Mouse (Mus musculus) heart, embryonic 16.5 days (tissue): ENCODE results near the gene Olfr624. TPM values are rescaled to one million over a fixed set of nuclear protein-coding genes. Genes with fewer than 3 reads are reported as not detected.
"Not testable (repeated sequence)": the region's sequence is repeated elsewhere in the genome, so short reads cannot be mapped to it uniquely, and the experiment has no call there.

Experiments
- ATAC-seq: fragments of 200-750 bp; cut with Nextera tagmentation; replicated peaks from 2 replicates; pipeline ENCODE4 v1.8.0; 2017; ENCODE audit warnings: moderate number of reproducible peaks; ENCODE audit not compliant: insufficient read depth, low FRiP score; ENCODE audit errors: extremely low read depth
- H3K27ac ChIP-seq: fragments of 300-500 bp; sonication (generic); 2 replicates; pipeline ENCODE4 v1.5.1; 2014; ENCODE audit warnings: mild to moderate bottlenecking, low read length, control low read depth, moderate library complexity
- H3K27me3 ChIP-seq: fragments of 300-500 bp; sonication (generic); 2 replicates; pipeline ENCODE4 v1.6.1; 2014; ENCODE audit warnings: low read length, mixed read lengths; ENCODE audit not compliant: control insufficient read depth, insufficient read depth
- H3K36me3 ChIP-seq: fragments of 300-500 bp; sonication (generic); 2 replicates; pipeline ENCODE4 v1.6.1; 2014; ENCODE audit not compliant: control insufficient read depth, insufficient read depth
- H3K4me1 ChIP-seq: fragments of 300-500 bp; sonication (generic); 2 replicates; pipeline ENCODE4 v1.6.1; 2014; ENCODE audit warnings: low read length, mixed read lengths; ENCODE audit not compliant: control insufficient read depth, insufficient read depth
- H3K4me2 ChIP-seq: fragments of 300-500 bp; sonication (generic); 2 replicates; pipeline ENCODE4 v1.6.1; 2014; ENCODE audit warnings: low read depth, mild to moderate bottlenecking, control low read depth, low read length
- H3K4me3 ChIP-seq: fragments of 300-500 bp; sonication (generic); 2 replicates; pipeline ENCODE4 v1.5.1; 2014; ENCODE audit warnings: mild to moderate bottlenecking, control low read depth, low read length
- H3K9ac ChIP-seq: fragments of 300-500 bp; sonication (generic); 2 replicates; pipeline ENCODE4 v1.6.1; 2014; ENCODE audit warnings: low read length, control low read depth
- H3K9me3 ChIP-seq: fragments of 300-500 bp; sonication (generic); replicated peaks from 2 replicates; pipeline ENCODE4 v1.6.1; 2016; ENCODE audit warnings: low read length; ENCODE audit not compliant: control insufficient read depth
- WGBS: fragments of 180-500 bp; shearing (Covaris S2); extraction: QIAGEN DNeasy Blood & Tissue Kit; methylation state at CpG from one replicate; pipeline ENCODE4 v1.1.7; 2014; 5-methylcytosine and 5-hydroxymethylcytosine counted together
- polyA plus RNA-seq: library from polyadenylated mRNA; unstranded; fragments of >200 nt; fragmentation: Nextera tagmentation; extraction: Ambion mirVana; gene quantifications from 2 replicates; pipeline ENCODE4 v1.2.1, GENCODE M21; 2015

Olfr624 gene
- polyA plus RNA-seq: 0.03 and 0.04 TPM in 2 replicates

GRCm38 (mm10) chr7:103671091-103671490 lies at the start of gene Olfr624:
Gene Olfr624, minus strand, starts transcription at chr7:103671191.
- Histone ChIP-seq H3K9me3 (no peaks in the 10 kb centered on the region), H3K27me3 (no peaks in the 10 kb centered on the region), H3K36me3 (no peaks in the 10 kb centered on the region), H3K4me3 (no peak within 1 kb of the TSS), H3K4me2 (no peak within 1 kb of the TSS), H3K9ac (no peak within 1 kb of the TSS), H3K27ac (no peak within 1 kb of the TSS), H3K4me1 (no peaks in the 10 kb centered on the region)
- no peak for ATAC-seq
- WGBS: 87% methylated on average over 2 of the region's 2 CpGs

GRCm38 (mm10) chr7:103716398-103716797 lies 45.4 kb upstream of the Olfr624 start:
- not testable (repeated sequence) for ATAC-seq, H3K4me2 ChIP-seq, H3K9ac ChIP-seq, H3K36me3 ChIP-seq, H3K27me3 ChIP-seq, H3K4me1 ChIP-seq, H3K9me3 ChIP-seq, H3K27ac ChIP-seq, H3K4me3 ChIP-seq
- 92% methylated on average over 1 of the region's 1 CpGs for WGBS

GRCm38 (mm10) chr7:103714371-103714770 lies 43.4 kb upstream of the Olfr624 start, which contains the start of gene Olfr243:
Gene Olfr243, plus strand, starts transcription at chr7:103714671.
- no peak for ATAC-seq
- H3K4me2 ChIP-seq: no peak within 1 kb of the TSS
- no peaks in the 10 kb centered on the region for H3K9me3 ChIP-seq
- no peak within 1 kb of the TSS for H3K27ac ChIP-seq
- H3K9ac ChIP-seq: no peak within 1 kb of the TSS
- no peaks in the 10 kb centered on the region for H3K27me3 ChIP-seq
- H3K4me1 ChIP-seq: no peaks in the 10 kb centered on the region
- no peaks in the 10 kb centered on the region for H3K36me3 ChIP-seq
- H3K4me3 ChIP-seq: no peak within 1 kb of the TSS

GRCm38 (mm10) chr7:103712024-103712423 lies 41.0 kb upstream of the Olfr624 start:
- 27% methylated on average over 2 of the region's 2 CpGs for WGBS
- ATAC-seq: no peak
- no peaks in the 10 kb centered on the region for H3K4me1 ChIP-seq

GRCm38 (mm10) chr7:103699469-103699868 lies 28.5 kb upstream of the Olfr624 start:
- H3K4me1 ChIP-seq: no peaks in the 10 kb centered on the region
- no peaks in the 10 kb centered on the region for H3K9me3 ChIP-seq
- no peaks in the 10 kb centered on the region for H3K36me3 ChIP-seq
- 83% methylated on average over 4 of the region's 4 CpGs for WGBS
- ATAC-seq: no peak
- H3K27me3 ChIP-seq: no peaks in the 10 kb centered on the region
- no peak overlapping the region for H3K4me3 ChIP-seq
- H3K9ac ChIP-seq: no peak overlapping the region
- H3K27ac ChIP-seq: no peak overlapping the region
- H3K4me2 ChIP-seq: no peak overlapping the region

More at GRCm38 (mm10) chr7:103712024-103712423, 41.0 kb upstream of the Olfr624 start:
- H3K9me3 ChIP-seq: no peaks in the 10 kb centered on the region
- no peak overlapping the region for H3K9ac ChIP-seq
- H3K27ac ChIP-seq: no peak overlapping the region
- H3K4me2 ChIP-seq: no peak overlapping the region
- no peaks in the 10 kb centered on the region for H3K36me3 ChIP-seq
- no peaks in the 10 kb centered on the region for H3K27me3 ChIP-seq
- no peak overlapping the region for H3K4me3 ChIP-seq

- H3K4me2 ChIP-seq: no peak within 1 kb of the TSS
- H3K27me3 ChIP-seq: no peaks in the 10 kb centered on the region
- no peak for ATAC-seq
- H3K4me1 ChIP-seq: no peaks in the 10 kb centered on the region
- no peak within 1 kb of the TSS for H3K4me3 ChIP-seq
- no peak within 1 kb of the TSS for H3K9ac ChIP-seq
- no peaks in the 10 kb centered on the region for H3K36me3 ChIP-seq
- H3K9me3 ChIP-seq: no peaks in the 10 kb centered on the region
- no peak within 1 kb of the TSS for H3K27ac ChIP-seq
Measured at GRCm38 (mm10) chr7:103682420-103682819, 11.4 kb upstream of the Olfr624 start, which contains the start of gene Olfr625-ps1. Gene Olfr625-ps1, plus strand, starts transcription at chr7:103682720.

GRCm38 (mm10) chr7:103663598-103663997 lies 7.4 kb downstream of the Olfr624 start, which contains the start of gene Olfr623:
Gene Olfr623, minus strand, starts transcription at chr7:103663698.
- Histone ChIP-seq H3K9me3 (no peaks in the 10 kb centered on the region), H3K4me1 (no peaks in the 10 kb centered on the region), H3K4me3 (no peak within 1 kb of the TSS), H3K4me2 (no peak within 1 kb of the TSS), H3K36me3 (no peaks in the 10 kb centered on the region), H3K27ac (no peak within 1 kb of the TSS), H3K9ac (no peak within 1 kb of the TSS), H3K27me3 (no peaks in the 10 kb centered on the region)
- ATAC-seq: no peak

- Histone ChIP-seq H3K27me3 (no peaks in the 10 kb centered on the region), H3K4me1 (no peaks in the 10 kb centered on the region), H3K9me3 (no peaks in the 10 kb centered on the region), H3K27ac (no peak overlapping the region), H3K4me2 (no peak overlapping the region), H3K9ac (no peak overlapping the region), H3K4me3 (no peak overlapping the region), H3K36me3 (no peaks in the 10 kb centered on the region)
- ATAC-seq: no peak
- 76% methylated on average over 4 of the region's 4 CpGs for WGBS
Measured at GRCm38 (mm10) chr7:103644070-103644469, 26.9 kb downstream of the Olfr624 start.

GRCm38 (mm10) chr7:103642602-103643001 lies 28.4 kb downstream of the Olfr624 start, which contains the start of gene Olfr622:
Gene Olfr622, minus strand, starts transcription at chr7:103642702.
- H3K27me3 ChIP-seq: no peaks in the 10 kb centered on the region
- H3K4me3 ChIP-seq: no peak within 1 kb of the TSS
- ATAC-seq: no peak
- H3K9ac ChIP-seq: no peak within 1 kb of the TSS
- H3K4me1 ChIP-seq: no peaks in the 10 kb centered on the region
- no peaks in the 10 kb centered on the region for H3K9me3 ChIP-seq
- no peak within 1 kb of the TSS for H3K4me2 ChIP-seq
- H3K27ac ChIP-seq: no peak within 1 kb of the TSS
- 57% methylated on average over 1 of the region's 1 CpGs for WGBS
- H3K36me3 ChIP-seq: no peaks in the 10 kb centered on the region
